Mouse (Mus musculus): ENCODE data around the gene Zfp444. TPM values are rescaled to one million over a fixed set of nuclear protein-coding genes. Genes with fewer than 3 reads are reported as not detected.

Gene Zfp444
- polyA plus RNA-seq, 1 experiment from 2014 or later, result 23.7 TPM

GRCm38 (mm10) chr7:6164671-6165070 lies 7.4 kb upstream of the Zfp444 start:
- ATAC-seq (ENCODE audit: low FRiP score, low TSS enrichment) (no peak), DNase-seq (ENCODE audit: low spot score) (no peak)
- no peak overlapping the region for H3K9ac ChIP-seq (ENCODE audit: low read length)
- no peak overlapping the region for H3K4me3 ChIP-seq (ENCODE audit: low read depth, low read length)
- TF ChIP-seq CTCF (IDR thresholded peaks at IDR 0.05; ENCODE audit: low read depth) (no peak), EP300 (optimal IDR thresholded peaks at IDR 0.05) (no peak)
- WGBS, result 43% methylated on average over 5 of the region's 5 CpGs
- H3K4me1 ChIP-seq (replicated peaks; ENCODE audit: control insufficient read depth, insufficient read depth), result no peaks in the 10 kb centered on the region
- H3K36me3 ChIP-seq (ENCODE audit: control insufficient read depth, insufficient read depth, low read length), result no peaks in the 10 kb centered on the region
- H3K27me3 ChIP-seq (ENCODE audit: control insufficient read depth, insufficient read depth, low read length), result no peaks in the 10 kb centered on the region
- no peak overlapping the region for H3K4me2 ChIP-seq (replicated peaks; ENCODE audit: low read depth)
- no peaks in the 10 kb centered on the region for H3K9me3 ChIP-seq (ENCODE audit: control insufficient read depth, low read length)
- H3K27ac ChIP-seq (replicated peaks), result no peak overlapping the region

GRCm38 (mm10) chr7:6169403-6169802 lies 2.6 kb upstream of the Zfp444 start:
- DNase-seq (ENCODE audit: low spot score), result peak; percentile 92
- Histone ChIP-seq H3K4me1 (replicated peaks; ENCODE audit: control insufficient read depth, insufficient read depth) (no peaks in the 10 kb centered on the region), H3K27me3 (ENCODE audit: control insufficient read depth, insufficient read depth, low read length) (no peaks in the 10 kb centered on the region), H3K9me3 (ENCODE audit: control insufficient read depth, low read length) (no peaks in the 10 kb centered on the region), H3K27ac (replicated peaks) (peak overlapping the region; percentile 30; the same call in 1 of the 2 replicates), H3K4me2 (replicated peaks; ENCODE audit: low read depth) (no peak overlapping the region), H3K9ac (ENCODE audit: low read length) (no peak overlapping the region), H3K4me3 (ENCODE audit: low read depth, low read length) (no peak overlapping the region), H3K36me3 (ENCODE audit: control insufficient read depth, insufficient read depth, low read length) (no peaks in the 10 kb centered on the region)
- 53% methylated on average over 3 of the region's 3 CpGs for WGBS
- ATAC-seq (ENCODE audit: low FRiP score, low TSS enrichment), result peak; percentile 71
- TF ChIP-seq EP300 (optimal IDR thresholded peaks at IDR 0.05) (no peak), CTCF (IDR thresholded peaks at IDR 0.05; ENCODE audit: low read depth) (no peak)

GRCm38 (mm10) chr7:6170391-6170790 lies 1.6 kb upstream of the Zfp444 start:
- Histone ChIP-seq H3K27me3 (ENCODE audit: control insufficient read depth, insufficient read depth, low read length) (no peaks in the 10 kb centered on the region), H3K4me1 (replicated peaks; ENCODE audit: control insufficient read depth, insufficient read depth) (no peaks in the 10 kb centered on the region), H3K4me3 (ENCODE audit: low read depth, low read length) (no peak overlapping the region), H3K9ac (ENCODE audit: low read length) (no peak overlapping the region), H3K4me2 (replicated peaks; ENCODE audit: low read depth) (no peak overlapping the region), H3K27ac (replicated peaks) (0 out of 2 replicates have a peak overlapping the region, but pooled peaks have one; percentile 18), H3K9me3 (ENCODE audit: control insufficient read depth, low read length) (no peaks in the 10 kb centered on the region), H3K36me3 (ENCODE audit: control insufficient read depth, insufficient read depth, low read length) (no peaks in the 10 kb centered on the region)
- 77% methylated on average over 9 of the region's 9 CpGs for WGBS
- no peak for DNase-seq (ENCODE audit: low spot score)
- no peak for ATAC-seq (ENCODE audit: low FRiP score, low TSS enrichment)
- no peak for TF ChIP-seq EP300 (optimal IDR thresholded peaks at IDR 0.05)
- TF ChIP-seq CTCF (IDR thresholded peaks at IDR 0.05; ENCODE audit: low read depth), result no peak

GRCm38 (mm10) chr7:6170871-6171270 lies 1.2 kb upstream of the Zfp444 start:
- Histone ChIP-seq H3K9me3 (ENCODE audit: control insufficient read depth, low read length) (no peaks in the 10 kb centered on the region), H3K4me2 (replicated peaks; ENCODE audit: low read depth) (peak overlapping the region; percentile 79), H3K9ac (ENCODE audit: low read length) (no peak overlapping the region), H3K27ac (replicated peaks) (peak overlapping the region; percentile 20; the same call in 1 of the 2 replicates), H3K4me3 (ENCODE audit: low read depth, low read length) (no peak overlapping the region; the same call in 1 of the 2 replicates), H3K36me3 (ENCODE audit: control insufficient read depth, insufficient read depth, low read length) (no peaks in the 10 kb centered on the region), H3K4me1 (replicated peaks; ENCODE audit: control insufficient read depth, insufficient read depth) (no peaks in the 10 kb centered on the region), H3K27me3 (ENCODE audit: control insufficient read depth, insufficient read depth, low read length) (no peaks in the 10 kb centered on the region)
- TF ChIP-seq EP300 (optimal IDR thresholded peaks at IDR 0.05), result no peak
- TF ChIP-seq CTCF (IDR thresholded peaks at IDR 0.05; ENCODE audit: low read depth), result no peak
- 34% methylated on average over 6 of the region's 6 CpGs for WGBS
- DNase-seq (ENCODE audit: low spot score) (no peak), ATAC-seq (ENCODE audit: low FRiP score, low TSS enrichment) (no peak)

GRCm38 (mm10) chr7:6171444-6172005 lies 501 bp upstream of the Zfp444 start:
- under 1% methylated on average over 24 of the region's 24 CpGs for WGBS
- peak overlapping the region; percentile 49 for H3K4me3 ChIP-seq (ENCODE audit: low read depth, low read length)
- no peaks in the 10 kb centered on the region for H3K36me3 ChIP-seq (ENCODE audit: control insufficient read depth, insufficient read depth, low read length)
- H3K9me3 ChIP-seq (ENCODE audit: control insufficient read depth, low read length), result no peaks in the 10 kb centered on the region
- peak overlapping the region; percentile 19; the same call in 1 of the 2 replicates for H3K9ac ChIP-seq (ENCODE audit: low read length)
- peak overlapping the region; percentile 61 for H3K27ac ChIP-seq (replicated peaks)
- H3K4me2 ChIP-seq (replicated peaks; ENCODE audit: low read depth), result peak overlapping the region; percentile 79
- H3K27me3 ChIP-seq (ENCODE audit: control insufficient read depth, insufficient read depth, low read length), result no peaks in the 10 kb centered on the region
- no peaks in the 10 kb centered on the region for H3K4me1 ChIP-seq (replicated peaks; ENCODE audit: control insufficient read depth, insufficient read depth)
- peak; percentile 79 for TF ChIP-seq CTCF (IDR thresholded peaks at IDR 0.05; ENCODE audit: low read depth)
- TF ChIP-seq EP300 (optimal IDR thresholded peaks at IDR 0.05), result no peak
- ATAC-seq (ENCODE audit: low FRiP score, low TSS enrichment), result peak; percentile 78
- DNase-seq (ENCODE audit: low spot score), result peak; percentile 85

- Histone ChIP-seq H3K27me3 (ENCODE audit: control insufficient read depth, insufficient read depth, low read length) (no peaks in the 10 kb centered on the region), H3K4me2 (replicated peaks; ENCODE audit: low read depth) (peak overlapping the region; percentile 79), H3K4me1 (replicated peaks; ENCODE audit: control insufficient read depth, insufficient read depth) (no peaks in the 10 kb centered on the region), H3K36me3 (ENCODE audit: control insufficient read depth, insufficient read depth, low read length) (no peaks in the 10 kb centered on the region), H3K9ac (ENCODE audit: low read length) (peak overlapping the region; percentile 59), H3K4me3 (ENCODE audit: low read depth, low read length) (peak overlapping the region; percentile 49), H3K27ac (replicated peaks) (peak overlapping the region; percentile 61), H3K9me3 (ENCODE audit: control insufficient read depth, low read length) (no peaks in the 10 kb centered on the region)
- peak; percentile 16; the same call in 1 of the 2 replicates for ATAC-seq (ENCODE audit: low FRiP score, low TSS enrichment)
- TF ChIP-seq CTCF (IDR thresholded peaks at IDR 0.05; ENCODE audit: low read depth) (no peak), EP300 (optimal IDR thresholded peaks at IDR 0.05) (no peak)
- WGBS, result under 1% methylated on average over 26 of the region's 28 CpGs
- no peak for DNase-seq (ENCODE audit: low spot score)
These were observed 733 bp downstream of the Zfp444 start for GRCm38 (mm10) chr7:6172674-6173244.

Data from stomach, postnatal 0 days (tissue).